Mouse (Mus musculus): ENCODE results near the gene Cenps.
"Not testable (repeated sequence)": the region's sequence is repeated elsewhere in the genome, so short reads cannot be mapped to it uniquely, and the experiment has no call there.

Cenps gene

DNA sequence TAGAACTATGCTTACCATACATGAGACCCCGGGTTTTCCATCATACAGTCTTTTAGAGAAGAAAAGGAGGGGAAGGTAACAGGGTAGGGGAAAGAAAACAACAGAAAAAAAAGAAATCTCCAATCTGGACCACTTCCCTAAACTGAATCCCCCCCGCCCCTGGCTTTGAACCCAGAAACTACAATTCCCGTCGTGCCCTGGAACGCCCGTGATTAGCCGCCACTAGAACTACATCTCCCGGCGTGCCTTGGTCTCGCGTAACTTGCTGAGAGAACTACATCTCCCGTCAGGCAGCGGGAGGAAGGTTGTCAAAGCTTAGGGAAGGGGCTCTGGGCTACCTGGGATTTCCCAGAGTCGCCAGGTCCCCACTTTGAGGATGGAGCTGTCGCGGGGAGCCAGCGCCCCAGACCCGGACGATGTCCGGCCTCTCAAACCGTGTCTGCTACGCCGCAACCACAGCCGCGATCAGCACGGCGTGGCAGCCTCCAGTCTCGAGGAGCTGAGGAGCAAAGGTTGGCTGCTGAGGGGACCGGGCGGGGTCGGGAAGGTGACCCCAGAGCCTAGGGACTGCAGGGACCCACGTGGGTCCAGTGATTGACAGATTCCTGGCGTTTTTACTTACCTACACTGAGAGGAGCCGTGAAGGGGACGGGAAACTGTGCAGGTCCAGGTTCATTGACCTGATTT, 33.4 kb downstream of the Cenps start, which contains the start of gene Dffa:
TSS of gene Dffa (plus strand) at position 272 of the 687 bp plus-strand sequence.
- peak; percentile 98 for DNase-seq

DNA sequence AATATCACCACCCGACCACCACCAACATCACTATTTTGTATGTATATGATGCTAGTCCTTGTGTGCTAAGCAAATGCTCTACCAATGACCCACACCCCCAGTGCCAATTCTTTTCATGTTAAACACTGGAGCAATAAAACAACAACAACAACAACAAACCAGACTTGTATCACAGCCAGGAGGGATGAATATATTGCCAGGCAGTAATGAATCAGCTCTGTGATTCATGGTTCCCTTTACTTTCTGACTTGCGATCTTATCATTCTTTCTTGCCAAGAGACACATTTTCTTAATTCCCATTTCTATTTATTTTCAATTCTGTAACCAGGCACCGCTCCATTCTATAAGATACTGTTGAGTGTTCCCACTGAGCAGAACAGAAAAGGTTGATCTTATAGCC, 36.0 kb downstream of the Cenps start:
- no peak for DNase-seq

DNA sequence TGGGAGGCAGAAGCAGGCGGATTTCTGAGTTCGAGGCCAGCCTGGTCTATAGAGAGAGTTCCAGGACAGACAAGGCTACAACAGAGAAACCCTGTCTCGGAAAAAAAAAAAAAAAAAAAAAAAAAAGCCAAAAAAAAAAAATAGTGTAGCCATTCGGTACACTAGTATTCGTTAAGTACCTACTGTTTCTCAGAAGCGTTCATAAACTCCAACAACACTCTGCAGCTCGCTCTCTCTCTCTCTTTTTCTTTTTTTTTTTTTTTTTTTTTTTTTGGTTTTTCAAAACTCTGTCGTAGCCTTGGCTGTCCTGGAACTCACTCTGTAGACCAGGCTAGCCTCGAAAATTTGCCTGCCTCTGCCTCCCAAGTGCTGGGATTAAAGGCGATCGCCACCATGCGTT, 37.0 kb downstream of the Cenps start:
- not testable (repeated sequence) for DNase-seq

DNA sequence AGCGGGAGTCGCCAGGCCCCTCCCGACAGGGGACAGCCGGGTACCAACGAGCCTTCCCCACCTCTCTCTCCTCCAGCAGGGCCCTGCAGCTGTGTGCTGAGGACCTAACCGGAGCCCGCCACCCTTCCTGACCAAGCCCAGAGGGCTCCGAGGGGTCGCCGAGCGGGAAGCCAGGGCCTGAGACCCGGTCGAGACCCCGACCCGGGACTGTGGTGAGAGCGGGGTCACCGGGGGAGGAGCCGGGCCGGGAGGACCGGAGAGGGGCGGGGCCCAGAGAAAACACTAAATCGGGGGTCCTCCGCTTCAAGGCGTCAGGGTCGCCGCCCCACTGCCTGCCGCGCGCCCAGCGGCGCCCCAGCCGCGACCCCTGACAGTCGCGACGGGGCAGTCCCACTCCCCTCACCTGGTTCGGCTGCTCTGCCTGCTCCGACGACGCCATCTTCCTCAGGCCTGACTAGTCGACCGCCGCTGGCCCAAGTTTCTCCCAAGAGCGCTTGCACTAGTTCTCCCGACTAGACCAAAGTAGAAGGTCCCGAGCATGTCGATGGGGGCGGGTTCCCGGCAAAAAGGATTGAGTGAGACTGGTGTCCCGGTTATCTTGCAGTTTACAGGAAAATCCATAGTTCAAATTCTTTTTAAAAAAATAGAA, 37.9 kb downstream of the Cenps start, which contains the start of gene Pex14:
TSS of gene Pex14 (minus strand) at position 508 of the 649 bp plus-strand sequence.
- peak; percentile 97 for DNase-seq

DNA sequence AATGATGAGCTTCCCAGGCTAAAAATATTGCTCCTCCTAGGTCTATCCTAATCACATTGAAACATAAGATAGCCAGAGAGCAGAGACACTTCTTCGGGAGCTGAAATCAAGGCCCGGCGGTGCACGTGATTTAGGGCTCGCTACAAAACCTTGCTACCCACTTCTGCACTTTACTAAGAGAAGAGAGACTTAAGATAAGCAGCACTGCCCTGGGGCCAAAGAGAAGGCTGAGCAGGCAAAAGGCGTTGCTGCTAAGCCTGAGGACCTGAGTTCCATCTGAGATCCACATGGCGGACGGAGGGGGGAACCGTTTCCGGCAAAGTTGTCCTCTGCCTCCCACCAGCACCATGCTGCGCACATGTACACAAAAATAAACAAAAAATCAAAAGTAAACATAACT, 38.9 kb downstream of the Cenps start:
- no peak for DNase-seq

DNA sequence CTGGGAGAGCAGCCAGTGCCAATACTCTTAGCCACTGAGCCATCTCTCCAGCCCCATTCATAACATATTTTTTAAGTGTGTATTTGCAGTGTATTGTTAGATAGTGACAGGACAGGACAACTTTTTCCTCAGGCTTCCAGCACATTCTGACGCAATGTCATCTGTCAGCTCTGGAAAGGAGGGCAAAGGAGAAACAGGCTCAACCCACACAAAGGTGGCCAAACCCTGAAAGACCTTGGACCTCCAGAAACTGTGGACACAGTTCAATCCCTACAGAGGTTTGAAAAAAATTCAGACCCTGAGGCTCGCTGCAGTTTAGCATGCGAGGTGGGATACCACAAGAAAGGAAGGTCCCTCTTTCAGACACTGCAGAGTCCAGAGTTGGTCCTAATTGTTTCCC, 39.5 kb downstream of the Cenps start:
- no peak for DNase-seq

DNA sequence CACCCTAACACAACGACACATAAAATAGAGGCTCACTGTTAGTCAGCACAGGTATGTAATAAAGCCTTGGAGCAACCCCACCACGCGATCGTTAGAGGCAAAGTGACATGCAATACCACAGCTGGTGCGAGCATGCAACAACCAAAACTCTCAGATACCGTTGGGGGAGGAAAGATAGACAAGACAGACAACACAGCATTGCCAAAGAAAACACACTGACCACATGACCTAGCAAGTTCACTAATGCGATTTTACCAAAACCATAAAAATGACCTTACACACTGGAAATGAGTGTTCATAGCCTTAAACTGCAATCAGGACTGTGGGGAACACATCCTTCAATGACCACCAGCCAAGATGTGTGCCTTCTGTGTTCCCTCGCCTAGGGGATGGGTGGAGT, 46.1 kb downstream of the Cenps start:
- no peak for DNase-seq

DNA sequence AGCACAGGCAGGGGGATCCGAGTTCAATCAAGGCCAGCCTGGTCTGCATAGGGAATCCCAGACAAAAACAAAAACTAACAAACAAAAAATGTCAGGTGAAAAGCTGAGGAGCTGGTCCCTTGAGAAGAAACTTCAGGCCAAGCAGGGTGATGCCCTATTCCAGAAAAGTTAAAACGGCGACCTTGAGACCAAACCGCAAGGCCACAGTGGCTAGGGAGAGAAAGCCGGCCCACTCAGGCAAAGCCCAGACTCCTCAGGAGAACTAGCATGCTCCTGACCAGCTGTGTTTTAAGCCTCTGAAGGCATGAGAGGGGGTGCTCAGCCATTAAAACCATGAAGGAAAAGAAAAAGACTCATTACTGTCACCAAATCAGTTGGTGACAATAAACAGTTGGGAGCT, 52.0 kb downstream of the Cenps start:
- DNase-seq = no peak

DNA sequence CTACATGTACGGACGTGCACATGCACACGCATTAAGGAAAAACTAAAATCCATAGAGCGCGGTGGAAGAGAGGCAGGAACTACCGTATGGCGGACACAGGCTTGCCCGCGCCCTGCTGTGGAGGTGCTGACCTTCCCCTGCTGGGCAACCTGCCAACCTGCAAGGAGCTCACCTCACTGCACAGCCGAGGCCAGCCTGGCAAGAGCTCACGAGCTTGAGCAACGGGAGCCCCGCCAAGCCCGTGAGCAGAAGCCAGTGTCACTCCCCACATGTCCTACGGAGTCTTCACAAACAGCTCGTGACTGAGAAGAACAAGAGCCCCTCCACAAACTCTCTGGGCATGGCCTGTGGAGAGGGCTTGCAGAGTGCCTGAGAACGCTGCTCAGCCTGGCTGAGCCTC, 55.9 kb downstream of the Cenps start:
- DNase-seq = peak; percentile 81

DNA sequence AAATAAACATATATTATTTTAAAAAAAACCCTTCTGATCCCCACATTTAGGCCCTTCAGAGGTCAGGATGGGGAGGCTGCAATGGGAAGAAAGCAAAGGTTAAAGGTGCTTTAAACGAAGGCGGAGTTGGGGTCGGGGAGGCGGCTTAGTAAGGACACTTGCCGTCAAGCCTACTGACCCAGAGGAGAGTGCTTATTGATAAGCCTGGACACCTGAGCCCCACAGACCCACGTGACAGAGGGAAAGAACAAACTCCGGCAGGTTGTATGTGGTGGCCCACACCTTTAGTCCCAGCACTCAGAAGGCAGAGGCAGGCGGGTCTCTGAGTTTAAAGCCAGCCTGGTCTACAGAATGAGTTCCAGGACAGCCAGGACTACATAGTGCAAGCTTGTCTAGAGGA, 57.3 kb downstream of the Cenps start:
- DNase-seq = no peak

DNA sequence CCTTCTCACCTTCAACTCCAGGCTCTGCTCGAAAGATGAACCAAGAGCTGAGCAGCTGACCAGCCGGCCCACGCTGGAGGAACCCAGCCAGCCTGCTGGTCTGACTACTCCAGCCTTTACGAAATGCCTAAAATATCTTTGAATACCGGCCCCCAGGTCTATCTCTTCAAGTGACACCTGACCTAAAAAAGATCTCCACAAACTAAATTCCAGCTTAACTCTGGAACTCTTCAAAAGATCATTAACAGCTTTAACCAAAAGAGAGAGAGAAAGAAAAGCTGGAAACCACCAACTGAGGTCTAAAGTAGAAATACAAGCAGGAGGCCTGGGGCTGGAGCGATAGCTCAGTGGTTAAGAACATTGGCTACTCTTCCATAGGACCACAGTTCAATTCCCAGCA, 57.8 kb downstream of the Cenps start:
- no peak for DNase-seq

DNA sequence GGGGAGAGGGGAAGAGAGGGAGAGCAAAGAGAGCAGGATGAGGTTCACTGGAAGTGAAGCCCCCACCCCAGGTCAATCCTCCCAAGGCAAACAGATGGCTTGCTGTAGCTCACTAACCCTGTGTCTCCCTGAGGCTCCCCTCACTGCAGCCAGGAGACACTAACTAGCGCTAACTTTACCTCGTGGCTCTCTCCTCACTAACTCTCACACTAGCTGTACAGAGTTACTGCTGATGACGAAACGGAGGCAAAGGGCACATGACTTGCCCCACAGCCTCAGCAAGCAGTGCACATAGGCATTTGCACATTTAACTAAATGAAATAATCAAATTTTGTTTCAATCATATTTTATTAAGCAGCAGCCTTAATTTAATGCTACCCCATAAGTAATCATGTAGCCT, 59.2 kb downstream of the Cenps start:
- DNase-seq = no peak
